ENCODE assay signal across 9 mouse cellular contexts in genomic region chr12:110398351-110398750, GRCm38 (mm10). TPM values are rescaled to one million over a fixed set of nuclear protein-coding genes. Genes with fewer than 3 reads are reported as not detected.
DNase-seq lines count a peak whose midpoint lies in the region; ATAC-seq and TF ChIP-seq lines count a peak whose summit lies in the region.
"Had no signal": no experiment of that assay in that cellular context is flagged by ENCODE, and none has a peak within 500 bp of the region (broad histone marks: within the 10 kb centered on the region; RNA-seq: fewer than 3 reads in every experiment).

No protein-coding gene starts in this region.

- intact Hi-C loops in heart, adult 2 months (cut with DNase I): loop anchor here (5.0 kb wide), 1 partner anchor 1496 kb away; no protein-coding TSS in a partner anchor

- TF ChIP-seq POLR2A in heart, adult 2 months (IDR thresholded peaks at IDR 0.05; ENCODE audit: insufficient read depth, low read depth, low read length): no peak

- H3K79me2 ChIP-seq in heart, adult 2 months (replicated peaks; ENCODE audit: control insufficient read depth, insufficient read depth, low read length): no peaks in the 10 kb centered on the region

- no peak overlapping the region for H3K27ac ChIP-seq in heart, adult 2 months
- H3K27ac ChIP-seq in heart, embryonic 12.5 days (ENCODE audit: poor library complexity, severe bottlenecking): no peak overlapping the region
- H3K27ac ChIP-seq: lung, embryonic 15.5 days had no signal

- H3K4me3 ChIP-seq in heart, adult 2 months: no peak overlapping the region
- H3K4me3 ChIP-seq in heart, embryonic 12.5 days: no peak overlapping the region
- H3K4me3 ChIP-seq: lung, embryonic 15.5 days had no signal

- WGBS in heart, adult 2 months: 31% methylated on average over 8 of the region's 8 CpGs
- 31% methylated on average over 8 of the region's 8 CpGs for WGBS in heart, embryonic 12.5 days

- 0 out of 2 replicates have a peak, but pooled peaks have one; percentile 18 for TF ChIP-seq EP300 in heart, adult 2 months (IDR thresholded peaks at IDR 0.05; ENCODE audit: insufficient read depth, low read depth, low read length)

- no peak overlapping the region for H3K4me2 ChIP-seq in heart, embryonic 12.5 days
- H3K4me2 ChIP-seq: lung, embryonic 15.5 days had no signal

- no peaks in the 10 kb centered on the region for H3K27me3 ChIP-seq in heart, adult 2 months (ENCODE audit: control insufficient read depth, insufficient read depth, low read length)
- H3K27me3 ChIP-seq in heart, embryonic 12.5 days (replicated peaks): no peaks in the 10 kb centered on the region
- H3K27me3 ChIP-seq: lung, embryonic 15.5 days had no signal

- H3K9me3 ChIP-seq in heart, embryonic 12.5 days (replicated peaks): 0 out of 2 replicates have a peak, but pooled peaks cover 3% of the 10 kb centered on the region
- H3K9me3 ChIP-seq: lung, embryonic 15.5 days had no signal

- no peaks in the 10 kb centered on the region for H3K36me3 ChIP-seq in heart, adult 2 months (ENCODE audit: control insufficient read depth, insufficient read depth, low read length)
- no peaks in the 10 kb centered on the region for H3K36me3 ChIP-seq in heart, embryonic 12.5 days
- H3K36me3 ChIP-seq: lung, embryonic 15.5 days had no signal

- no peak for ATAC-seq in heart, embryonic 12.5 days (ENCODE audit: insufficient number of reproducible peaks, low FRiP score)
- peak; percentile 94 for ATAC-seq in megakaryocyte progenitor cell, adult 5-6 weeks (replicated peaks; ENCODE audit: poor library complexity)

- no peaks in the 10 kb centered on the region for H3K4me1 ChIP-seq in heart, adult 2 months (ENCODE audit: control insufficient read depth, insufficient read depth, low read length)
- no peaks in the 10 kb centered on the region for H3K4me1 ChIP-seq in heart, embryonic 12.5 days (replicated peaks)
- H3K4me1 ChIP-seq: lung, embryonic 15.5 days had no signal

- TF ChIP-seq CTCF in heart, adult 2 months (IDR thresholded peaks at IDR 0.05): peak; percentile 85

- peak; percentile 40 to 75 for DNase-seq in heart, adult 2 months
- peak; percentile 59 for DNase-seq in MN1 (ENCODE audit: low spot score)
- peak; percentile 50 for DNase-seq in cerebellum, adult 9-11 months
- peak; percentile 74 for DNase-seq in gastrocnemius, postnatal 10 days
- DNase-seq in layer of hippocampus, postnatal 14 days (ENCODE audit: low spot score in 2 of 2): peak; percentile 71 to 78
- DNase-seq in spleen, postnatal 36 days (ENCODE audit: low spot score in 2 of 2): peak; percentile 29 to 35

- H3K9ac ChIP-seq in heart, adult 2 months (ENCODE audit: low read depth, low read length): no peak overlapping the region
- H3K9ac ChIP-seq in heart, embryonic 12.5 days: no peak overlapping the region
- H3K9ac ChIP-seq: lung, embryonic 15.5 days had no signal

RNA-seq across cellular contexts. Expression of gene Ppp2r5c, which starts 48.6 kb away (rescaled TPM):
- 10 to 100 TPM; 90.9 to 93.7 TPM for total RNA-seq in heart, adult 2 months (2021)
- 41.7 and 73.9 TPM in 2 replicates for polyA plus RNA-seq in heart, adult 2 months (2012; rRNA removed)
- polyA plus RNA-seq in heart, embryonic 12.5 days (2016; fragmentation: Nextera tagmentation; extraction: Ambion mirVana): 142 and 147 TPM in 2 replicates
- total RNA-seq in gastrocnemius, postnatal 10 days (2021): 10 to 100 TPM; 69.5 to 75.7 TPM
- total RNA-seq in layer of hippocampus, postnatal 14 days (2021): 100 to 1,000 TPM; 250 to 255 TPM
- 108 and 119 TPM in 2 replicates for total RNA-seq in megakaryocyte progenitor cell, adult 5-6 weeks (2015)
- 189 and 205 TPM in 2 replicates for total RNA-seq in megakaryocyte progenitor cell, adult 5-6 weeks (2017)
